Mouse (Mus musculus): ENCODE measurements around the gene Fyb.

GRCm38 (mm10) chr15:6707551-6707935 lies 184.9 kb downstream of the Fyb start:
- TF ChIP-seq CTCF (IDR thresholded peaks at IDR 0.05; ENCODE audit: low read depth, low read length) (no peak), POLR2A (IDR thresholded peaks at IDR 0.05; ENCODE audit: insufficient read depth, low read length) (no peak)

Measured in ES-Bruce4 (cell line).